Mouse (Mus musculus) G1E (cell line): Measurements from ENCODE around the gene Triobp. TPM values are rescaled to one million over a fixed set of nuclear protein-coding genes. Genes with fewer than 3 reads are reported as not detected.

Source experiments
- ATAC-seq: 2 replicates; pipeline ENCODE4 v1.8.0; 2016; ENCODE audit warnings: mild to moderate bottlenecking; ENCODE audit not compliant: insufficient number of reproducible peaks, poor library complexity, low FRiP score, severe bottlenecking; ENCODE audit errors: extremely low read depth
- DNase-seq: peaks from one replicate; pipeline ENCODE4 v3.0.0; 2012; ENCODE audit warnings: low spot score
- H3K27me3 ChIP-seq: 2 replicates; pipeline ENCODE4 v1.6.1; 2012; ENCODE audit warnings: mild to moderate bottlenecking, low read length, inconsistent platforms; ENCODE audit not compliant: insufficient read depth
- H3K36me3 ChIP-seq: replicated peaks from 2 replicates; pipeline ENCODE3; 2012; ENCODE audit warnings: mild to moderate bottlenecking, inconsistent platforms
- H3K4me1 ChIP-seq: 2 replicates; pipeline ENCODE4 v1.6.1; 2012; ENCODE audit warnings: low read depth, low read length, inconsistent platforms, mixed read lengths; ENCODE audit not compliant: insufficient read depth
- H3K4me3 ChIP-seq: 2 replicates; pipeline ENCODE4 v1.5.1; 2012; ENCODE audit warnings: low read depth, mild to moderate bottlenecking, inconsistent platforms, low read length, moderate library complexity, mixed read lengths
- H3K9me3 ChIP-seq: replicated peaks from 2 replicates; pipeline ENCODE4 v1.6.1; 2012; ENCODE audit warnings: inconsistent platforms
- CTCF ChIP-seq: IDR thresholded peaks from 2 replicates; pipeline ENCODE4 v1.5.1; 2012; ENCODE audit warnings: low read depth, low read length, inconsistent platforms, mixed read lengths
- GATA1 ChIP-seq: IDR thresholded peaks from 2 replicates; pipeline ENCODE4 v1.6.1; 2012; ENCODE audit warnings: borderline replicate concordance, low read length, inconsistent platforms, mixed read lengths
- GATA2 ChIP-seq: IDR thresholded peaks from 2 replicates; pipeline ENCODE4 v1.6.1; 2012; ENCODE audit warnings: low read depth, low read length, inconsistent platforms, borderline replicate concordance
- POLR2AphosphoS5 ChIP-seq: IDR thresholded peaks from 2 replicates; pipeline ENCODE4 v1.6.1; 2012; ENCODE audit warnings: low read depth, low read length, inconsistent platforms; ENCODE audit not compliant: insufficient replicate concordance
- TAL1 ChIP-seq: conservative IDR thresholded peaks from 2 replicates; pipeline ENCODE4 v1.6.1; 2012; ENCODE audit warnings: low read depth, low read length, inconsistent platforms, mixed read lengths
- polyA plus RNA-seq: library from polyadenylated mRNA; stranded (reverse); fragments of >175 nt; gene quantifications from 2 replicates; pipeline ENCODE4 v1.2.3, GENCODE M21; 2012
- total RNA-seq, 2 experiments: library from RNA; stranded (forward) in 1 of 2; stranded (reverse) in 1 of 2; fragments of 200-1000 nt in 1 of 2; fragments of >200 nt in 1 of 2; fragmentation: Nextera tagmentation in 1 of 2; gene quantifications; 2 replicates each; pipeline ENCODE4 v1.2.3; 2014 to 2017

Triobp gene
- total and polyA plus RNA-seq, 3 experiments: 24.4 to 67.0 (median 42.5) TPM

DNA sequence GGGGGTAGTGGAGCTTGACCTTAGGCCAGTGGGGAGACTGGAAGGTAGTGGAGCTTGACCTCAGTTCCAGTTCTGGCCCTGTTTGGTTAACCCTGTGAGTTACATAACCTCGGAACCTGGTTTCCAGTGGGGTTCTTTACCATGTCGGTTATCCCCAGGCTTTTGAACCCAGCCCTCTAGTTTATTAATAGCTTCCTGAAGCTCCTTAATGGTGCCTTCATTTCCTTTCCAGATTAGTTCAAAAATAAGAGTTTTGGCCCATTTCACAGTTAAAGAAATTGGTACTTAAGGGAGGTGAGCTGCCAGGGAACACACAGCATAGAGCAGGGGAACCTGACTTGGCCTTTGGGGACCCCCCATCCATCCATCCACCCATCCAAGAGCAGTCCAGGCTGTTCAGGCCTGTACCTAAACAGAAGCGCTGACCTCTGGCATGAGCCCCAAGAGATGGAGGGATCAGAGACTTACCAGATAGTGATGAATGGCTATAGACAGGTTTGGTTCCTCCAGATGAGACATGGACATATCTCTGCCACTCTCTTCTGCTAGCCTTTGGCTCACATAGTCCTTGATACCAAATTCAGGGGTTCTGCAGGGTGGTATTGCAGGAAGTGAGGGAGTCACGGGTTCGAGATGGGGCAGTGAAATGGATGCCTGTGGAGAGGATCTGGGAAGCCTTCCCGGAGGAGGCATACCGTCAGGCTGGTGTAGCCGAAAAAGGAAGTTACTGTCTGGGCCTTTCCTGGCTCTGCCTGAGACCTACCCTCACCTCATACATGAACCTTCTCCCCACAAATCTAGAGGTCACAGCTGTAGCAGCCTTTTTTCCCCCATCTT is 32.5 kb upstream of the Triobp start:
- no peaks in the 10 kb centered on the region for H3K9me3 ChIP-seq
- H3K4me1 ChIP-seq: peaks cover 86% of the 10 kb centered on the region
- DNase-seq: no peak
- no peak for ATAC-seq
- no peak for TF ChIP-seq GATA1
- TF ChIP-seq CTCF: no peak
- TF ChIP-seq POLR2AphosphoS5: no peak
- no peak for TF ChIP-seq GATA2
- TF ChIP-seq TAL1: no peak
- peaks cover 86% of the 10 kb centered on the region for H3K36me3 ChIP-seq
- H3K27me3 ChIP-seq: no peaks in the 10 kb centered on the region
- peak overlapping the region; percentile 98 for H3K4me3 ChIP-seq

DNA sequence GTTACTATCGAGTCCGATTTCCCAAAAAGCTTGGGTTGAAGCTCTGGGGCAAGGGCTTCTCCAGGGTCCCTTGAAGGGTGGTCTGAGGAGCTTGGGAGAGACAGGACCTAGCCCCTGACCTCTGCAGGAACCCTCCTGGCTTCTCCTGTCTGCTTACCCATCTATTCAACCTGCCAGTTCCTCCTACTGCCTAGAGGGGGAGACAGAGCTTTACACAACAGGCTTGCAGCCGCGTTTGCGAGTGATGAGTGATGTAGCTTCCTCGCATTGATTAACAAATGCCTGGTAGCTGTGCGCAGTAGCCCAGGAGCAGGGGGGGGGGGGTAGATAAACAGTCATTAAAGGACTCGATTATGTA is 31.9 kb upstream of the Triobp start:
- ATAC-seq (no peak), DNase-seq (peak; percentile 77)
- Histone ChIP-seq H3K4me1 (peaks cover 84% of the 10 kb centered on the region), H3K36me3 (peaks cover 86% of the 10 kb centered on the region), H3K27me3 (no peaks in the 10 kb centered on the region), H3K9me3 (no peaks in the 10 kb centered on the region), H3K4me3 (peak overlapping the region; percentile 98)
- TF ChIP-seq CTCF (peak; percentile 83), POLR2AphosphoS5 (no peak)

DNA sequence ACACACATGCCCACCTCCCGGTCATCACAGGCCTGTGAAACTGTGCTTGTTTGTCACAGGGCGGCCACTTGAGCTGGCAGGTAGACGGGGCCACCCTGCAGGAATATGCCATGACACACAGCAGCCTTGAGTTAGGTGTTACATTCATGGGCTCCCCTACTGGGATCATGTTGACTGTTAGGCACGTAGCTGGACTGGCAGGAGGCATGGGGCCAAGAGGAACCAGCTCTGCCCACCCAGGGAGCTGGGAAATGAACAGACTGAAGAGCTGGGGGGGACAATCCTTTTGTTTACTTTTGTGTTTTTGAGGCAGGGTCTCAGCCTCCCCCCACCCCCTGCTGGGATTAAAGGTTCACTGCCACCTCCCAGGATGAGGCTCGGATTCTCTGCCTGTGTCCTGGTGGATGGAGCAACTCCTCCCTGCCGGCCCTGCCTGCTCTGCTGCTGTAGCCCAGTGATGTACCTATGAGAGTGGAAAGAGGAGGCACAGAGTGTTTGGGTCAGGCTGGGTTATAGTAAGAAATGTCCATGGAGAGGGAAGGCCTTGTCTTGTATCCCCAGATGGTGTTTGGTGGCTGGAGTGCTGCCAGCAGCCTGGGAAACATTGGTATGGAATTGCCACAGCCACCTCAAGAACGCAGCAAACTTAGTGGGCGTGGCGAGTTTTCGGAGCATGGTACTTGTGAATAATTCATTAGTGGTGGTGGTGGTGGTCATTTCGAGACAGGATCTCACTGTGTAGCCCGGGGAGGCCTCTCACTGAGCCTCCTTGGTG is 31.3 kb upstream of the Triobp start:
- ATAC-seq: no peak
- H3K4me3 ChIP-seq: peak overlapping the region; percentile 98
- no peak for DNase-seq
- H3K4me1 ChIP-seq: peaks cover 79% of the 10 kb centered on the region
- H3K27me3 ChIP-seq: no peaks in the 10 kb centered on the region
- H3K9me3 ChIP-seq: peaks cover under 1% of the 10 kb centered on the region; the same call in 1 of the 2 replicates
- no peak for TF ChIP-seq CTCF
- no peak for TF ChIP-seq POLR2AphosphoS5
- no peak for TF ChIP-seq GATA1
- no peak for TF ChIP-seq TAL1
- TF ChIP-seq GATA2: no peak
- H3K36me3 ChIP-seq: peaks cover 81% of the 10 kb centered on the region

- Histone ChIP-seq H3K36me3 (peaks cover 72% of the 10 kb centered on the region), H3K4me1 (peaks cover 81% of the 10 kb centered on the region), H3K27me3 (no peaks in the 10 kb centered on the region), H3K4me3 (peak overlapping the region; percentile 24; the same call in 1 of the 2 replicates), H3K9me3 (peaks cover 5% of the 10 kb centered on the region)
- DNase-seq (no peak), ATAC-seq (no peak)
- TF ChIP-seq CTCF (no peak), GATA1 (no peak), POLR2AphosphoS5 (no peak), TAL1 (no peak)
Observed at GRCm38 (mm10) chr15:78918126-78918525, 29.4 kb upstream of the Triobp start.

GRCm38 (mm10) chr15:78919914-78920313 is 27.6 kb upstream of the Triobp start:
- TF ChIP-seq GATA2: no peak
- no peak for TF ChIP-seq GATA1
- no peak for TF ChIP-seq CTCF
- no peak for TF ChIP-seq POLR2AphosphoS5
- TF ChIP-seq TAL1: no peak
- DNase-seq: no peak
- Histone ChIP-seq H3K27me3 (no peaks in the 10 kb centered on the region), H3K4me3 (no peak overlapping the region), H3K9me3 (peaks cover 5% of the 10 kb centered on the region), H3K4me1 (peaks cover 88% of the 10 kb centered on the region), H3K36me3 (peaks cover 65% of the 10 kb centered on the region)
- no peak for ATAC-seq

DNA sequence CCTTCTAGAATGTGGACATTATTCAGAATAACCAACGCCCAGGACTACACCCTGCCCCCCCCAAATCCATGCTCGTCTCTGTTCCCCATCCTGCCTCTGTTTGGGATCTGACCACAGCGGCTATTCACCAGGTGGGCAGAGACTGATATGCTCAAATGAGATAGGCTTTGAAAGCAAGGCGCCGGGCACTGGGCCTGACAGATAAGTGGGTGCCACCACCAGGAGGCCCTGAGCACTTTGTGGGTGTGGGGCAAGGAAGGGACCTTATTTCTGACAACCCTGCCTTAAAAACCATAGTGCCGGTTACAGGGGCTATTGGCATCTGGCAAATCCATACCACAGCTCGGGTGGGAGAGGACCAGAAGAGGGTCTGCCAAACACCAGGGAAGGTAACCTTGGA is 24.8 kb upstream of the Triobp start:
- Histone ChIP-seq H3K36me3 (peaks cover 42% of the 10 kb centered on the region), H3K4me3 (peak overlapping the region; percentile 66), H3K9me3 (peaks cover 5% of the 10 kb centered on the region), H3K4me1 (peaks cover 80% of the 10 kb centered on the region), H3K27me3 (no peaks in the 10 kb centered on the region)
- TF ChIP-seq TAL1 (peak; percentile 92), GATA2 (no peak)
- ATAC-seq (peak; percentile 46), DNase-seq (peak; percentile 83)
